Mouse (Mus musculus) CH12.LX (cell line): Measurements from ENCODE around the gene Prrc2c. TPM values are rescaled to one million over a fixed set of nuclear protein-coding genes. Genes with fewer than 3 reads are reported as not detected.

Source experiments
- DNase-seq: peaks from one replicate; pipeline ENCODE4 v3.0.0-alpha.2; 2013; ENCODE audit errors: extremely low read depth
- H3K27ac ChIP-seq: 2 replicates; pipeline ENCODE4 v1.5.1; 2012; ENCODE audit warnings: low read depth, mild to moderate bottlenecking, control low read depth, moderate library complexity; ENCODE audit not compliant: insufficient read depth
- H3K27me3 ChIP-seq: replicated peaks from 2 replicates; pipeline ENCODE3; 2012; ENCODE audit warnings: inconsistent platforms
- H3K36me3 ChIP-seq, 2 experiments: replicated peaks in 1 of 2; 2 replicates each; pipeline versions ENCODE3 to v1.6.1; 2012; ENCODE audit warnings: inconsistent platforms in 1 of 2, low read length in 1 of 2, mild to moderate bottlenecking in 1 of 2, mixed read lengths in 1 of 2, moderate library complexity in 1 of 2; ENCODE audit not compliant: control insufficient read depth in 1 of 2, insufficient read depth in 1 of 2
- H3K4me1 ChIP-seq, 2 experiments: 2 replicates each; pipeline ENCODE4 v1.6.1; 2012; ENCODE audit warnings: inconsistent platforms in 1 of 2, moderate library complexity in 1 of 2; ENCODE audit not compliant: insufficient read depth in 2 of 2, control insufficient read depth in 1 of 2
- H3K4me2 ChIP-seq: 2 replicates; pipeline ENCODE4 v1.6.1; 2012; ENCODE audit warnings: low read depth, mild to moderate bottlenecking, control low read depth; ENCODE audit not compliant: poor library complexity, insufficient read depth, severe bottlenecking
- H3K4me3 ChIP-seq, 3 experiments: fragments of 150-350 bp in 1 of 3; sonication (generic) in 1 of 3; replicated peaks in 1 of 3; 2 replicates each; pipeline versions ENCODE3 to v1.5.1; 2011 to 2012; ENCODE audit warnings: low read depth in 2 of 3, low read length in 2 of 3, mild to moderate bottlenecking in 2 of 3, moderate library complexity in 2 of 3, control low read depth in 1 of 3, improper control_type of control experiment in 1 of 3, inconsistent platforms in 1 of 3, mixed read lengths in 1 of 3; ENCODE audit not compliant: poor library complexity in 1 of 3
- H3K79me2 ChIP-seq: replicated peaks from 2 replicates; pipeline ENCODE4 v1.6.1; 2012; ENCODE audit warnings: mild to moderate bottlenecking, moderate library complexity; ENCODE audit not compliant: control insufficient read depth, poor library complexity, insufficient read depth, severe bottlenecking; ENCODE audit errors: extremely low read depth
- H3K9ac ChIP-seq: 2 replicates; pipeline ENCODE4 v1.6.1; 2012; ENCODE audit warnings: low read depth, mild to moderate bottlenecking, control low read depth, moderate library complexity; ENCODE audit not compliant: insufficient read depth
- H3K9me3 ChIP-seq: replicated peaks from 2 replicates; pipeline ENCODE3; 2012; ENCODE audit warnings: low read length, inconsistent platforms, mixed read lengths
- BHLHE40 ChIP-seq: IDR thresholded peaks from 2 replicates; pipeline ENCODE4 v1.6.1; 2011; ENCODE audit warnings: mild to moderate bottlenecking, low read depth, low read length, improper control_type of control experiment
- CHD1 ChIP-seq: IDR thresholded peaks from 2 replicates; pipeline ENCODE4 v1.6.1; 2012; ENCODE audit warnings: low read depth, low read length, improper control_type of control experiment, inconsistent platforms
- CHD2 ChIP-seq: IDR thresholded peaks from 2 replicates; pipeline ENCODE4 v1.6.1; 2011; ENCODE audit warnings: low read length, improper control_type of control experiment
- CTCF ChIP-seq, 2 experiments: IDR thresholded peaks in 1 of 2; conservative IDR thresholded peaks in 1 of 2; 2 replicates each; pipeline ENCODE4 v1.5.1; 2011 to 2012; ENCODE audit warnings: low read depth in 2 of 2, low read length in 2 of 2, improper control_type of control experiment in 1 of 2, inconsistent platforms in 1 of 2, mild to moderate bottlenecking in 1 of 2, moderate library complexity in 1 of 2
- ELF1 ChIP-seq: IDR thresholded peaks from 2 replicates; pipeline ENCODE4 v1.6.1; 2014; ENCODE audit warnings: low read depth, mild to moderate bottlenecking, inconsistent platforms, low read length, improper control_type of control experiment
- IRF4 ChIP-seq: IDR thresholded peaks from 2 replicates; pipeline ENCODE4 v1.6.1; 2014; ENCODE audit warnings: low read depth, mild to moderate bottlenecking, inconsistent platforms, low read length, improper control_type of control experiment
- KAT2A ChIP-seq: IDR thresholded peaks from 2 replicates; pipeline ENCODE4 v1.6.1; 2012; ENCODE audit warnings: low read length, improper control_type of control experiment, inconsistent platforms; ENCODE audit not compliant: insufficient replicate concordance
- MAFK ChIP-seq: IDR thresholded peaks from 2 replicates; pipeline ENCODE4 v1.6.1; 2011; ENCODE audit warnings: low read length, improper control_type of control experiment; ENCODE audit not compliant: insufficient replicate concordance
- MAX ChIP-seq: IDR thresholded peaks from 2 replicates; pipeline ENCODE4 v1.6.1; 2011; ENCODE audit warnings: low read length, improper control_type of control experiment
- MAZ ChIP-seq: IDR thresholded peaks from 2 replicates; pipeline ENCODE4 v1.6.1; 2012; ENCODE audit warnings: low read depth, mild to moderate bottlenecking, inconsistent platforms, low read length, improper control_type of control experiment, moderate library complexity
- MEF2A ChIP-seq: IDR thresholded peaks from 2 replicates; pipeline ENCODE4 v1.6.1; 2014; ENCODE audit warnings: low read depth, mild to moderate bottlenecking, inconsistent platforms, low read length, improper control_type of control experiment, borderline replicate concordance
- MYC ChIP-seq: IDR thresholded peaks from 2 replicates; pipeline ENCODE4 v1.6.1; 2011; ENCODE audit warnings: low read depth, mild to moderate bottlenecking, improper control_type of control experiment, low read length
- RAD21 ChIP-seq: IDR thresholded peaks from 2 replicates; pipeline ENCODE4 v1.6.1; 2011; ENCODE audit warnings: low read depth, mild to moderate bottlenecking, low read length, improper control_type of control experiment, moderate library complexity
- SIN3A ChIP-seq: IDR thresholded peaks from 2 replicates; pipeline ENCODE4 v1.6.1; 2012; ENCODE audit warnings: low read length, improper control_type of control experiment, inconsistent platforms
- SMC3 ChIP-seq: IDR thresholded peaks from 2 replicates; pipeline ENCODE4 v1.6.1; 2011; ENCODE audit warnings: low read depth, low read length, improper control_type of control experiment
- UBTF ChIP-seq: IDR thresholded peaks from 2 replicates; pipeline ENCODE4 v1.6.1; 2012; ENCODE audit warnings: low read depth, mild to moderate bottlenecking, inconsistent platforms, low read length, improper control_type of control experiment, moderate library complexity
- USF1 ChIP-seq: IDR thresholded peaks from 2 replicates; pipeline ENCODE4 v1.6.1; 2014; ENCODE audit warnings: low read depth, mild to moderate bottlenecking, inconsistent platforms, low read length, improper control_type of control experiment
- USF2 ChIP-seq: conservative IDR thresholded peaks from 2 replicates; pipeline ENCODE4 v1.6.1; 2011; ENCODE audit warnings: low read depth, low read length, improper control_type of control experiment
- ZC3H11A ChIP-seq: IDR thresholded peaks from 2 replicates; pipeline ENCODE4 v1.6.1; 2012; ENCODE audit warnings: low read depth, mild to moderate bottlenecking, inconsistent platforms, low read length, improper control_type of control experiment
- dilution Hi-C: fragments of 300-500 bp; cut with MboI; formaldehyde crosslinking; loops from 2 replicates; pipeline ENCODE4 v1.14.3; 2020; ENCODE audit warnings: low sequenced_read_pairs; ENCODE audit not compliant: extremely low pct_unique_long_range_greater_than_20kb, extremely low pct_ligation_motif_present
- in situ Hi-C: fragments of 300-500 bp; cut with MboI; formaldehyde crosslinking; loops from 3 replicates; pipeline ENCODE4 v1.14.3; 2019; ENCODE audit warnings: low sequenced_read_pairs, low pct_ligation_motif_present, low pct_unique_long_range_greater_than_20kb, mixed read lengths
- polyA plus RNA-seq: library from polyadenylated mRNA; unstranded; fragments of >175 nt; gene quantifications from 2 replicates; pipeline ENCODE4 v1.2.1, GENCODE M21; 2012; ENCODE audit warnings: low read depth; ENCODE audit not compliant: insufficient read length
- total RNA-seq, 2 experiments: library from RNA; depleted of rRNA; stranded (reverse); fragments of 300-350 nt in 1 of 2; fragments of >200 nt in 1 of 2; gene quantifications; 2 replicates each; pipeline ENCODE4 v1.2.3; 2012 to 2014

Gene Prrc2c
- total and polyA plus RNA-seq, 3 experiments = 30.9 to 144 (median 59.8) TPM

- H3K4me2 ChIP-seq = peak overlapping the region; percentile 25
- no peaks in the 10 kb centered on the region; a peak in 1 of 4 replicates for H3K4me1 ChIP-seq
- dilution Hi-C loops (no loop called here), in situ Hi-C loops (loop anchor here (10.0 kb wide), 1 partner anchor 301 kb away; no protein-coding TSS in a partner anchor)
- H3K4me3 ChIP-seq = peak overlapping the region in 1 of 3 experiments; percentile 45
- DNase-seq = no peak
- TF ChIP-seq CHD2 (no peak), USF1 (peak; percentile 48), KAT2A (no peak), MEF2A (no peak), CHD1 (no peak), USF2 (peak; percentile 38)
- no peaks in the 10 kb centered on the region for H3K9me3 ChIP-seq
- H3K27ac ChIP-seq = no peak overlapping the region
- no peak overlapping the region for H3K9ac ChIP-seq
- no peaks in the 10 kb centered on the region for H3K79me2 ChIP-seq
- H3K27me3 ChIP-seq = no peaks in the 10 kb centered on the region
- H3K36me3 ChIP-seq = peaks cover 12 to 22% of the 10 kb centered on the region in 2 experiments
Measured at GRCm38 (mm10) chr1:162665486-162666174, 74.7 kb downstream of the Prrc2c start.

- Histone ChIP-seq H3K27ac (no peak overlapping the region), H3K36me3 (peaks cover 6 to 15% of the 10 kb centered on the region in 2 experiments), H3K27me3 (no peaks in the 10 kb centered on the region), H3K4me3 (no peak overlapping the region), H3K79me2 (no peaks in the 10 kb centered on the region), H3K4me2 (peak overlapping the region; percentile 25; the same call in 1 of the 2 replicates), H3K9me3 (no peaks in the 10 kb centered on the region), H3K9ac (no peak overlapping the region), H3K4me1 (no peaks in the 10 kb centered on the region; a peak in 1 of 4 replicates)
- TF ChIP-seq UBTF (no peak), MAX (no peak), MYC (peak; percentile 70; the same call in 1 of the 2 replicates), RAD21 (peak; percentile 97), ELF1 (0 out of 2 replicates have a peak, but pooled peaks have one; percentile 24), SIN3A (0 out of 2 replicates have a peak, but pooled peaks have one; percentile 55), BHLHE40 (0 out of 2 replicates have a peak, but pooled peaks have one; percentile 16), MAZ (no peak), CTCF (conservative IDR thresholded peaks at IDR 0.05 in 1 of 2, IDR thresholded peaks at IDR 0.05 in 1 of 2; ENCODE audit: low read depth in 2 of 2, low read length in 2 of 2) (peak; percentile 62 to 95), SMC3 (peak; percentile 89), ZC3H11A (peak; percentile 80), IRF4 (peak; percentile 64; the same call in 1 of the 2 replicates), MAFK (no peak), MEF2A (peak; percentile 38; the same call in 1 of the 2 replicates)
- in situ Hi-C loops = loop anchor here (5.0 to 10.0 kb wide), 2 partner anchors 113 to 300 kb away; no protein-coding TSS in a partner anchor
- DNase-seq = peak; percentile 75
- dilution Hi-C loops = no loop called here
Measured at GRCm38 (mm10) chr1:162664826-162665475, 75.4 kb downstream of the Prrc2c start.
